Mouse (Mus musculus): ENCODE data around the gene Cct3. TPM values are rescaled to one million over a fixed set of nuclear protein-coding genes. Genes with fewer than 3 reads are reported as not detected.
"Not testable (repeated sequence)": the region's sequence is repeated elsewhere in the genome, so short reads cannot be mapped to it uniquely, and the experiment has no call there.

Gene Cct3
- polyA plus RNA-seq, 1 experiment = 584 TPM

DNA sequence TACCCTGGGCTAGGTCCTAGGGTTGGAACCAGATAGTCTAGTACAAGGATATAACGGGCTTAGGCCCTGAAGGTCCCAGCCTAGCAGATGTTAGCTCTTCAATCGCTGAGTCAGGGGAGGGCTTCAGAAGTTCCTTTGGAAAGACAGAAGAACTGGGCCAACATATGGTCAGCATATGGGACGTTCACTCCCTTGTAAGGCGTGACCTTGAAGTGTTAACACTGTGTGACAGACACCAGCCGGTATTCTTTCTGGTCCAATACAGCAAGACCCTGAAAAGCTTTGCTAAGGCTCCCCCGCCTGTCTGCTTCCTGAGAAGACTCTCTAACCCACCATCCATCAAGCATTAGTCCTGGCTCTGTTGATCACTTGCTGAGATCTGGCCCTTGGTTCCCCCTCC is 41.0 kb upstream of the Cct3 start:
- Histone ChIP-seq H3K4me1 (ENCODE audit: control insufficient read depth, insufficient read depth, low read length) (no peaks in the 10 kb centered on the region), H3K9me3 (replicated peaks; ENCODE audit: control insufficient read depth, insufficient read depth, low read length, poor library complexity, severe bottlenecking) (no peaks in the 10 kb centered on the region), H3K36me3 (ENCODE audit: control insufficient read depth, insufficient read depth, low read length, poor library complexity, severe bottlenecking) (no peaks in the 10 kb centered on the region), H3K4me3 (ENCODE audit: low read depth, low read length) (no peak overlapping the region), H3K27me3 (ENCODE audit: control insufficient read depth, insufficient read depth, low read length, poor library complexity, severe bottlenecking) (no peaks in the 10 kb centered on the region), H3K27ac (ENCODE audit: insufficient read depth, low read length) (no peak overlapping the region), H3K9ac (ENCODE audit: low read depth, poor library complexity, severe bottlenecking) (no peak overlapping the region)
- TF ChIP-seq EP300 (IDR thresholded peaks at IDR 0.05; ENCODE audit: insufficient read depth, low read depth, low read length) = no peak
- no peak for TF ChIP-seq POLR2A (IDR thresholded peaks at IDR 0.05; ENCODE audit: insufficient read depth, low read length)
- TF ChIP-seq CTCF (IDR thresholded peaks at IDR 0.05; ENCODE audit: low read depth, low read length) = no peak

DNA sequence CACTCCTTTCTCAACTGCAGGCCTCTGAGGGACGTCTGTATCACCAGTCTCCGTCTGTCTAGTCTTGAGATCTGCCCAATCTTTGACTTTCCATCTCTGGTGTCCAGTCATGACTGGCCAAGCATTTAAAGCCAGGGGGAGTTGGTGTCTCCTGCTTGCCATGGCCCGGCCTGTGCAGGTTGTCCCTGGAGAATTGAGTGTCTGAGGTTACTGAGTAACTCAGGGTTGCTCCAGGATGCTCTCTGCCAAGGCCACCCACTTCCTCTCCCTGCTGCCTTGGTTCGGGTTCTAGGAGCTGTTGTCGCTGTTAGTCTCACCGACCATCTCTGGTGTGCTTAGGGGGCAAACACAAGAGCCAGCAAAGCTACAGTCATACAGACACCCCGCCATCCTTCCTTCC is 40.5 kb upstream of the Cct3 start:
- no peaks in the 10 kb centered on the region for H3K4me1 ChIP-seq (ENCODE audit: control insufficient read depth, insufficient read depth, low read length)
- TF ChIP-seq CTCF (IDR thresholded peaks at IDR 0.05; ENCODE audit: low read depth, low read length) = no peak
- TF ChIP-seq EP300 (IDR thresholded peaks at IDR 0.05; ENCODE audit: insufficient read depth, low read depth, low read length) = no peak
- no peak overlapping the region for H3K4me3 ChIP-seq (ENCODE audit: low read depth, low read length)

DNA sequence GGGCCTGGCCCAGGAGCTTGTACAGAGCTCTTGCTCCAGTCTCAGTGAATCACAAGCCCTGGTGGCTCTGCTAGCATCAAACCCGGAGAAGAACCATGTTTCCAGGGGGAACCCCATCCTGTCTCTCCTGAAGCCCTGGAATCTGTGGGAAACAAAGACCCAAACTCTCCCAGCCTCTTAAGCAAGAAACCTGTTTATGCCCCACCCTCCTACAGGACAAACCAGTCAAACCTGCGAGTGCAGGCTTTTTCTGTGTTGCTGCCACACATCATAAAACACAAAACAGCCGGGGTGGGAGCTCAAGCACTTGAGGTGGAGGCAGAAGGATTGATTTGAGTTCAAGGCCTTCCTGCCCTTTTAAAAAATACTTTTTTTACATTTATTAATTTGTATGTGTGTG is 34.6 kb upstream of the Cct3 start:
- no peaks in the 10 kb centered on the region for H3K4me1 ChIP-seq (ENCODE audit: control insufficient read depth, insufficient read depth, low read length)
- H3K9ac ChIP-seq (ENCODE audit: low read depth, poor library complexity, severe bottlenecking) = no peak overlapping the region

More for the DNA sequence above, 40.5 kb upstream of the Cct3 start:
- Histone ChIP-seq H3K27ac (ENCODE audit: insufficient read depth, low read length) (no peak overlapping the region), H3K36me3 (ENCODE audit: control insufficient read depth, insufficient read depth, low read length, poor library complexity, severe bottlenecking) (no peaks in the 10 kb centered on the region), H3K9me3 (replicated peaks; ENCODE audit: control insufficient read depth, insufficient read depth, low read length, poor library complexity, severe bottlenecking) (no peaks in the 10 kb centered on the region), H3K27me3 (ENCODE audit: control insufficient read depth, insufficient read depth, low read length, poor library complexity, severe bottlenecking) (no peaks in the 10 kb centered on the region), H3K9ac (ENCODE audit: low read depth, poor library complexity, severe bottlenecking) (no peak overlapping the region)

DNA sequence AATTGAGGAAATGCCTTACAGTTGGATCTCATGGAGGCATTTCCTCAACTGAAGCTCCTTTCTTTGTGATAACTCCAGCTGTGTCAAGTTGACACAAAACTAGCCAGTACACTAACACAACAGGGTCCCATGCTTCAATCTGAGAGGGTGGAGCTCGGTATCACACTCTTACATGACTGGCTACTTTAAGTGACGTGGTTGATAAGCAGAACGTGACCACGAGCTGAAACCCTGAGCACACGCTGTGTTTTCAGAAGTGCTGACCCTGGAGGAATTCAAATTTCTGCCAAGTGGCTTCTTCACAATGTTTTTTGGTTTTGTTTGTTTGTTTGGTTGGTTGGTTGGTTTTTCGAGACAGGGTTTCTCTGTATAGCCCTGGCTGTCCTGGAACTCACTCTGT is 28.9 kb upstream of the Cct3 start:
- H3K27ac ChIP-seq (ENCODE audit: insufficient read depth, low read length); H3K36me3 ChIP-seq (ENCODE audit: control insufficient read depth, insufficient read depth, low read length, poor library complexity, severe bottlenecking); H3K9ac ChIP-seq (ENCODE audit: low read depth, poor library complexity, severe bottlenecking); H3K27me3 ChIP-seq (ENCODE audit: control insufficient read depth, insufficient read depth, low read length, poor library complexity, severe bottlenecking); H3K4me3 ChIP-seq (ENCODE audit: low read depth, low read length); H3K4me1 ChIP-seq (ENCODE audit: control insufficient read depth, insufficient read depth, low read length); H3K9me3 ChIP-seq (replicated peaks; ENCODE audit: control insufficient read depth, insufficient read depth, low read length, poor library complexity, severe bottlenecking): not testable (repeated sequence)

More for the DNA sequence above, 34.6 kb upstream of the Cct3 start:
- Histone ChIP-seq H3K4me3 (ENCODE audit: low read depth, low read length) (no peak overlapping the region), H3K36me3 (ENCODE audit: control insufficient read depth, insufficient read depth, low read length, poor library complexity, severe bottlenecking) (no peaks in the 10 kb centered on the region), H3K27me3 (ENCODE audit: control insufficient read depth, insufficient read depth, low read length, poor library complexity, severe bottlenecking) (no peaks in the 10 kb centered on the region), H3K9me3 (replicated peaks; ENCODE audit: control insufficient read depth, insufficient read depth, low read length, poor library complexity, severe bottlenecking) (no peaks in the 10 kb centered on the region), H3K27ac (ENCODE audit: insufficient read depth, low read length) (no peak overlapping the region)
- TF ChIP-seq CTCF (IDR thresholded peaks at IDR 0.05; ENCODE audit: low read depth, low read length) = no peak
- no peak for TF ChIP-seq EP300 (IDR thresholded peaks at IDR 0.05; ENCODE audit: insufficient read depth, low read depth, low read length)
- no peak for TF ChIP-seq POLR2A (IDR thresholded peaks at IDR 0.05; ENCODE audit: insufficient read depth, low read length)

DNA sequence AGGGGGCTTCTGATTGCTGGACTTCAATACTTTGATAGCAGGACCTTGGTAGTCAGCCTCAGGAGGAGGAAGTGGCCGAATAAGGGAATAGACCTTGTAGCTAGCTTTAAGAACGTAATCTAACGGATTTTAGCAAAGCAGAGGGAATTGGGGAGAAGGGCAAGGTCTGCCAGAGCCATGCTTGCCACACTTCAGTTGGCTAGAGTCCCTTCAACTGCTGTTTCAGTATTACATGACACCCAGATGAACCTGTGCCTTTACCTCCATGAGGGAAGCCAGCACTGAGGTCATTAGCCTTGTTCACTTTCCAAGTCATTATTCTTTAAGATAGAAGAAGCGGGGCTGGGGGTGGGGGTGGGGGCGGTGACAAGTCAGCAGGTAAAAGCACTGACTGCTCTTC is 27.9 kb upstream of the Cct3 start:
- TF ChIP-seq POLR2A (IDR thresholded peaks at IDR 0.05; ENCODE audit: insufficient read depth, low read length) = no peak
- no peak for TF ChIP-seq CTCF (IDR thresholded peaks at IDR 0.05; ENCODE audit: low read depth, low read length)
- TF ChIP-seq EP300 (IDR thresholded peaks at IDR 0.05; ENCODE audit: insufficient read depth, low read depth, low read length) = no peak
- Histone ChIP-seq H3K27ac (ENCODE audit: insufficient read depth, low read length) (no peak overlapping the region), H3K9ac (ENCODE audit: low read depth, poor library complexity, severe bottlenecking) (no peak overlapping the region), H3K27me3 (ENCODE audit: control insufficient read depth, insufficient read depth, low read length, poor library complexity, severe bottlenecking) (no peaks in the 10 kb centered on the region), H3K4me1 (ENCODE audit: control insufficient read depth, insufficient read depth, low read length) (no peaks in the 10 kb centered on the region), H3K36me3 (ENCODE audit: control insufficient read depth, insufficient read depth, low read length, poor library complexity, severe bottlenecking) (no peaks in the 10 kb centered on the region), H3K4me3 (ENCODE audit: low read depth, low read length) (no peak overlapping the region), H3K9me3 (replicated peaks; ENCODE audit: control insufficient read depth, insufficient read depth, low read length, poor library complexity, severe bottlenecking) (no peaks in the 10 kb centered on the region)

DNA sequence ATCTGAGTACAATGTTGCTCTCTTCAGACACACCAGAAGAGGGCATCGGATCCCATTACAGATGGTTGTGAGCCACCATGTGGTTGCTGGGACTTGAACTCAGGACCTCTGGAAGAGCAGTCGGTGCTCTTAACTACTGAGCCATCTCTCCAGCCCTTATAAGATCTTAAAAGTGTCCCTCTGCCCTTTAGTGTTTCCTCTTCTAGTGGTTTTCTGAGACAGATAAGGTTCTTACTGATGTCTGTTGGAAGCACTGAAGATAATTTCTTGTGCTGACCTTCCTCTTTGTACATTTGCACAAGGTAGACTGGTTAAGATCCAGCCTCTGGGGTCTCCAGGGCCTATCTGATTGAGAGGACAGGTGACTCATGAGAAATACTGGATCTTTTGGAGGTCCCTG is 25.6 kb upstream of the Cct3 start:
- not testable (repeated sequence) for H3K27me3 ChIP-seq (ENCODE audit: control insufficient read depth, insufficient read depth, low read length, poor library complexity, severe bottlenecking); H3K27ac ChIP-seq (ENCODE audit: insufficient read depth, low read length); H3K4me3 ChIP-seq (ENCODE audit: low read depth, low read length); H3K4me1 ChIP-seq (ENCODE audit: control insufficient read depth, insufficient read depth, low read length); H3K36me3 ChIP-seq (ENCODE audit: control insufficient read depth, insufficient read depth, low read length, poor library complexity, severe bottlenecking); H3K9me3 ChIP-seq (replicated peaks; ENCODE audit: control insufficient read depth, insufficient read depth, low read length, poor library complexity, severe bottlenecking); H3K9ac ChIP-seq (ENCODE audit: low read depth, poor library complexity, severe bottlenecking)

DNA sequence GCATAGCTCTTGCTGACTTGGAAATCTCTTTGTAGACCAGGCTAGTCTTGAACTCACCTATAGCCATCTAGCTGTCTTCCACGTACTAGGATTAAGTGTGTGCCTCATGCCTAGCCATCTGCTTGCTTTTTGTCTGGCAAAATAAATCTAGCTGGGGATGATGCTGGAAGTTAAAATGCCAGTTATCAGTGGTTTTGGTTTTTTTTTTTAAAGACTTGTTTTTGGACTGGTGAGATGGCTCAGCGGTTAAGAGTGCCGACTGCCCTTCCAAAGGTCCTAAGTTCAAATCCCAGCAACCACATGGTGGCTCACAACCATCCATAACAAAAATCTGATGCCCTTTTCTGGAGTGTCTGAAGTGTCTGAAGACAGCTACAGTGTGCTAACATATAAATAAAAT is 25.1 kb upstream of the Cct3 start:
- Histone ChIP-seq H3K36me3 (ENCODE audit: control insufficient read depth, insufficient read depth, low read length, poor library complexity, severe bottlenecking) (no peaks in the 10 kb centered on the region), H3K9me3 (replicated peaks; ENCODE audit: control insufficient read depth, insufficient read depth, low read length, poor library complexity, severe bottlenecking) (no peaks in the 10 kb centered on the region), H3K4me3 (ENCODE audit: low read depth, low read length) (no peak overlapping the region), H3K27ac (ENCODE audit: insufficient read depth, low read length) (no peak overlapping the region), H3K9ac (ENCODE audit: low read depth, poor library complexity, severe bottlenecking) (no peak overlapping the region), H3K4me1 (ENCODE audit: control insufficient read depth, insufficient read depth, low read length) (no peaks in the 10 kb centered on the region), H3K27me3 (ENCODE audit: control insufficient read depth, insufficient read depth, low read length, poor library complexity, severe bottlenecking) (no peaks in the 10 kb centered on the region)
- TF ChIP-seq POLR2A (IDR thresholded peaks at IDR 0.05; ENCODE audit: insufficient read depth, low read length) (no peak), EP300 (IDR thresholded peaks at IDR 0.05; ENCODE audit: insufficient read depth, low read depth, low read length) (no peak), CTCF (IDR thresholded peaks at IDR 0.05; ENCODE audit: low read depth, low read length) (no peak)
